Mouse (Mus musculus) heart, embryonic 16.5 days (tissue): Measurements from ENCODE around the gene Rbpms2. TPM values are rescaled to one million over a fixed set of nuclear protein-coding genes. Genes with fewer than 3 reads are reported as not detected.
A peak's percentile ranks its signal among the peaks of the same experiment; 100 is the strongest.

Experiments
- ATAC-seq: fragments of 200-750 bp; cut with Nextera tagmentation; replicated peaks from 2 replicates; pipeline ENCODE4 v1.8.0; 2017; ENCODE audit warnings: moderate number of reproducible peaks; ENCODE audit not compliant: insufficient read depth, low FRiP score; ENCODE audit errors: extremely low read depth
- H3K27ac ChIP-seq: fragments of 300-500 bp; sonication (generic); 2 replicates; pipeline ENCODE4 v1.5.1; 2014; ENCODE audit warnings: mild to moderate bottlenecking, low read length, control low read depth, moderate library complexity
- H3K27me3 ChIP-seq: fragments of 300-500 bp; sonication (generic); 2 replicates; pipeline ENCODE4 v1.6.1; 2014; ENCODE audit warnings: low read length, mixed read lengths; ENCODE audit not compliant: control insufficient read depth, insufficient read depth
- H3K36me3 ChIP-seq: fragments of 300-500 bp; sonication (generic); 2 replicates; pipeline ENCODE4 v1.6.1; 2014; ENCODE audit not compliant: control insufficient read depth, insufficient read depth
- H3K4me1 ChIP-seq: fragments of 300-500 bp; sonication (generic); 2 replicates; pipeline ENCODE4 v1.6.1; 2014; ENCODE audit warnings: low read length, mixed read lengths; ENCODE audit not compliant: control insufficient read depth, insufficient read depth
- H3K4me2 ChIP-seq: fragments of 300-500 bp; sonication (generic); 2 replicates; pipeline ENCODE4 v1.6.1; 2014; ENCODE audit warnings: low read depth, mild to moderate bottlenecking, control low read depth, low read length
- H3K4me3 ChIP-seq: fragments of 300-500 bp; sonication (generic); 2 replicates; pipeline ENCODE4 v1.5.1; 2014; ENCODE audit warnings: mild to moderate bottlenecking, control low read depth, low read length
- H3K9ac ChIP-seq: fragments of 300-500 bp; sonication (generic); 2 replicates; pipeline ENCODE4 v1.6.1; 2014; ENCODE audit warnings: low read length, control low read depth
- H3K9me3 ChIP-seq: fragments of 300-500 bp; sonication (generic); replicated peaks from 2 replicates; pipeline ENCODE4 v1.6.1; 2016; ENCODE audit warnings: low read length; ENCODE audit not compliant: control insufficient read depth
- WGBS: fragments of 180-500 bp; shearing (Covaris S2); extraction: QIAGEN DNeasy Blood & Tissue Kit; methylation state at CpG from one replicate; pipeline ENCODE4 v1.1.7; 2014; 5-methylcytosine and 5-hydroxymethylcytosine counted together
- polyA plus RNA-seq: library from polyadenylated mRNA; unstranded; fragments of >200 nt; fragmentation: Nextera tagmentation; extraction: Ambion mirVana; gene quantifications from 2 replicates; pipeline ENCODE4 v1.2.1, GENCODE M21; 2015

Gene Rbpms2
- polyA plus RNA-seq, 1 experiment from 2014 or later = 105 TPM

- Histone ChIP-seq H3K4me2 (no peak overlapping the region), H3K27me3 (no peaks in the 10 kb centered on the region), H3K4me3 (no peak overlapping the region), H3K9me3 (no peaks in the 10 kb centered on the region), H3K27ac (no peak overlapping the region), H3K9ac (no peak overlapping the region), H3K36me3 (no peaks in the 10 kb centered on the region), H3K4me1 (peaks cover 7% of the 10 kb centered on the region; the same call in 1 of the 2 replicates)
- WGBS = 65% methylated on average over 1 of the region's 1 CpGs
- no peak for ATAC-seq
Observed at GRCm38 (mm10) chr9:65661493-65661892, 32.0 kb downstream of the Rbpms2 start.

GRCm38 (mm10) chr9:65664163-65664562 is 34.7 kb downstream of the Rbpms2 start:
- H3K27me3 ChIP-seq = no peaks in the 10 kb centered on the region
- WGBS = 0% methylated on average over 3 of the region's 3 CpGs
- no peaks in the 10 kb centered on the region for H3K9me3 ChIP-seq
- H3K4me1 ChIP-seq = peaks cover 7% of the 10 kb centered on the region; the same call in 1 of the 2 replicates
- 0 out of 2 replicates have a peak, but pooled peaks have one; percentile 34 for ATAC-seq
- H3K27ac ChIP-seq = no peak overlapping the region
- H3K4me2 ChIP-seq = no peak overlapping the region
- no peaks in the 10 kb centered on the region for H3K36me3 ChIP-seq
- no peak overlapping the region for H3K4me3 ChIP-seq
- H3K9ac ChIP-seq = no peak overlapping the region

DNA sequence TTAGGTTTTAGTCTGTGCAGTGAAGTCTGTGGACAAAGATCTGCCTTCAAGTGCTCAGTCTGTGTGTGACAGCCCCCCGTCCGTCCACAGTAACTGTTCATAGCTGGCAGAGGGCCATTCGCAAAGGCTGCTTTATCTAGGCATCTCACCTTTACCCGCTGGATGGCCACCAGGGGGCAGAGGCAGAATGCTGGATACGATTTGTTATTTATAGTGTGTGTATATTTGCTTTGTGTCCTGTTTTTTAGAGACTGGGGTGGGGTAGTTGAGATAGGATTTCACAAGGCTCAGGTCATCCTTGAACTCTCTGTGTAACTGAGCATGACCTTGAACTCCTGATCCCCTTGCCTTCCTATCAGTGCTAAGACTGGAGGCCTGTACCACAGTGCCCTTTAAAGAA is 36.6 kb downstream of the Rbpms2 start:
- Histone ChIP-seq H3K36me3 (no peaks in the 10 kb centered on the region), H3K4me3 (no peak overlapping the region), H3K9ac (no peak overlapping the region), H3K27me3 (no peaks in the 10 kb centered on the region), H3K27ac (no peak overlapping the region), H3K4me1 (peaks cover 8% of the 10 kb centered on the region), H3K4me2 (no peak overlapping the region), H3K9me3 (no peaks in the 10 kb centered on the region)
- WGBS = 8% methylated on average over 5 of the region's 5 CpGs
- peak; percentile 42; the same call in 1 of the 2 replicates for ATAC-seq

DNA sequence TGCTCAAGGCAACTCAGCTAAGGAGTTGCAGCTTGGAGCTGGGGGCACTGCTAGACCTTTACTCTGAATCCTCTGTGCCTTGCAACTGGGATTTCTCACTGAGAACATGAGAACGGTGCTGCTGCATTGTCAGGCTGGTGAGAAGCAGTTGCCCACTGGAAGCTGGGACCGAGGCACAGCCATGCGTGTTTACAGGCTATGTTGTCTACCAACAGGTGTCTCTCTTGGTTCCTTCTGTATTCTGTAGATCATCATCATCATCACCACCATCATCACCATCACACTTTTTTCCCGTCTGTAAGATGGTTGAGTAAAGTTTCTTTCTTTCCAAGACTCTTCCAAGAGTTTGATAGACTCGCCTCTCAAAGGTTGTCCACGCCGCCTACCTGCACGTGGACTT is 38.3 kb downstream of the Rbpms2 start, which contains the start of gene Oaz2:
Gene Oaz2, plus strand, starts transcription at position 301 of the 400 bp plus-strand sequence.
- 90% methylated on average over 8 of the region's 8 CpGs for WGBS
- Histone ChIP-seq H3K4me1 (peaks cover 18% of the 10 kb centered on the region), H3K9ac (no peak within 1 kb of the TSS), H3K36me3 (no peaks in the 10 kb centered on the region), H3K9me3 (no peaks in the 10 kb centered on the region), H3K4me2 (no peak within 1 kb of the TSS), H3K27me3 (no peaks in the 10 kb centered on the region), H3K4me3 (no peak within 1 kb of the TSS), H3K27ac (no peak within 1 kb of the TSS)
- ATAC-seq = no peak

GRCm38 (mm10) chr9:65671431-65671931 is 42.0 kb downstream of the Rbpms2 start:
- no peak overlapping the region for H3K4me3 ChIP-seq
- H3K27ac ChIP-seq = peak overlapping the region; percentile 77
- H3K36me3 ChIP-seq = no peaks in the 10 kb centered on the region
- ATAC-seq = peak; percentile 15
- 0 out of 2 replicates have a peak overlapping the region, but pooled peaks have one; percentile 21 for H3K9ac ChIP-seq
- WGBS = 45% methylated on average over 9 of the region's 9 CpGs
- no peaks in the 10 kb centered on the region for H3K27me3 ChIP-seq
- H3K4me2 ChIP-seq = no peak overlapping the region
- peaks cover 20% of the 10 kb centered on the region for H3K4me1 ChIP-seq
- H3K9me3 ChIP-seq = no peaks in the 10 kb centered on the region

DNA sequence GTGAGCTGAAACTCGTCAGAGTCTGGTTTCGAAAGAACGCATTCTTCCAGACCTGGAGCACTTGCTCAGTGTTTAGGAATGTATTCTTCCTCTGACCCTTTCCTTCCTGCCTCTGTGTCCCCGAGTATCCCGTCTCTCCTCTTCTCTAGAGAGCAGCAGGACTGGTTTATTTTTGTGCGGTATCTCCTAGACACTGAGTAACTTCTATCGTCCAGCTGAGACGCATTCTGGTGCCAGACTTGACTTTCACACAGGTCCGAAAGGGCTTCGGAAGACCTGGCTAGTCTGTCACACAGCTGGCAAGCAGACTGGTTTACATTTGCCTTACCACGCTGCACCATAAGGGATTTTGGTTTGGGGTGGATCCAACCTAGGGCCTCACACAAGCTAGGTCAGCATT is 43.5 kb downstream of the Rbpms2 start:
- peak overlapping the region; percentile 77 for H3K27ac ChIP-seq
- ATAC-seq = no peak

DNA sequence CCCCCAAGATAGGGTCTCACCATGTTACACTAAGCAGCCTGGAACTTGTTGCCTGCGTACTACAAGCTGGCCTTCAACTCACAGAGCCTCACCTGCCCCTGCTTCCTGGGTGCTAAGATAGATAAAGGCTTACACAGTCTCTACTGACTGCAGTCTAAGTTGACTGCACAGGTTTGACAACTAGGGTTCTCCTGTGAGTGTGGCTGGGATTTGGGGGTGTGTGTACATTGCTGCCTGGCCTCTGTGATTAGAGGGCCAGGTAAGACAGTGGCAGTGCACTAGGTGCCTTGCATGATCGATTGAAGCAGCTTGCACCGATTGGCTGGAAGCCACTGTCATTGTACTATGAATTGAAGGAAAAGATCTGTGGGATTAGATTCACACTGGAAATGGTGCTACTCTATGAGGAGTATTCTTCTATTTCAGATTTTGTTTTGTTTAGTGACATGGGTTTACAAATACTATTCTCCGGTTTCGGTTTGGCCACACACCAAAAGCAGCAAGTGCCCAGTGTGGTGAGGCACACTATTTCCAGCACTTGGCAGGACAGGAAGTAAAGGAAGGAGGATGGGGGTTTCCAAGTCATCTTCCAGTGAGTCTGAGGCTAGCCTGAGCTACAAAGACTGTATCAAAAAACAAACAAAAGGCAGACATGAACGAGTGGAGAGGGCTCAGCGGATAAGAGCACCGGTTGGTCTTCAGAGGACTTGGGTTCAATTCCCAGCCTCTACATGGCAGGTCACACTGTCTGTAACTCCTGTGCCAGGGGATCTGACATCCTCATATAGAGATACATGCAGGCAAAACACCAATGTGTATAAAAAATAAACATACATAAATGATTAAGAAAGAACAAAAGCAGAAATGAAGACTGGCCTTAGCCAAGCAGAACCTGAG is 46.3 kb downstream of the Rbpms2 start:
- Histone ChIP-seq H3K4me2 (peak overlapping the region; percentile 60), H3K27me3 (no peaks in the 10 kb centered on the region), H3K9ac (peak overlapping the region; percentile 64), H3K9me3 (no peaks in the 10 kb centered on the region), H3K36me3 (no peaks in the 10 kb centered on the region), H3K4me3 (peak overlapping the region; percentile 64), H3K27ac (peak overlapping the region; percentile 55), H3K4me1 (peaks cover 56% of the 10 kb centered on the region)
- WGBS = 48% methylated on average over 8 of the region's 8 CpGs
- ATAC-seq = no peak

More for the DNA sequence above, 43.5 kb downstream of the Rbpms2 start:
- no peaks in the 10 kb centered on the region for H3K27me3 ChIP-seq
- no peak overlapping the region for H3K4me3 ChIP-seq
- 26% methylated on average over 11 of the region's 11 CpGs for WGBS
- H3K9me3 ChIP-seq = no peaks in the 10 kb centered on the region
- H3K36me3 ChIP-seq = no peaks in the 10 kb centered on the region
- no peak overlapping the region for H3K9ac ChIP-seq
- H3K4me2 ChIP-seq = no peak overlapping the region
- peaks cover 29% of the 10 kb centered on the region for H3K4me1 ChIP-seq

- ATAC-seq = peak; percentile 95
- Histone ChIP-seq H3K4me3 (peak overlapping the region; percentile 64), H3K9ac (peak overlapping the region; percentile 82), H3K36me3 (no peaks in the 10 kb centered on the region), H3K27ac (peak overlapping the region; percentile 59), H3K4me2 (peak overlapping the region; percentile 78), H3K4me1 (peaks cover 59% of the 10 kb centered on the region), H3K9me3 (no peaks in the 10 kb centered on the region), H3K27me3 (no peaks in the 10 kb centered on the region)
- WGBS = 1% methylated on average over 41 of the region's 51 CpGs
Observed at GRCm38 (mm10) chr9:65676358-65677118, 47.1 kb downstream of the Rbpms2 start.
